Mouse (Mus musculus) left cerebral cortex, adult 6 months (tissue): ENCODE measurements around the gene Mdk. TPM values are rescaled to one million over a fixed set of nuclear protein-coding genes. Genes with fewer than 3 reads are reported as not detected.

Experiments used
- long read RNA-seq, 2 experiments: library from polyadenylated mRNA; unstranded; transcript quantifications; one replicate each; pipeline ENCODE4 v2.0.0; 2019 to 2020
- polyA plus RNA-seq: library from polyadenylated mRNA; unstranded; fragments of <200 nt; fragmentation: Nextera tagmentation; gene quantifications from 2 replicates; pipeline ENCODE4 v1.2.3, GENCODE M21; 2021

Gene Mdk
- 20.9 and 31.8 TPM in 2 replicates for polyA plus RNA-seq
- long read RNA-seq, experiment 1, partial matches to known transcripts = 1 of 12 reads
- long read RNA-seq, experiment 1, other reads (novel, unspliced or antisense) = 8 of 12 reads
- long read RNA-seq, experiment 2, transcript Mdk-202 (5 exons, 773 nt) = major isoform, 12 of 21 reads
- long read RNA-seq, experiment 2, partial matches to known transcripts = 8 of 21 reads
- long read RNA-seq, experiment 2, other reads (novel, unspliced or antisense) = 0 of 21 reads

DNA sequence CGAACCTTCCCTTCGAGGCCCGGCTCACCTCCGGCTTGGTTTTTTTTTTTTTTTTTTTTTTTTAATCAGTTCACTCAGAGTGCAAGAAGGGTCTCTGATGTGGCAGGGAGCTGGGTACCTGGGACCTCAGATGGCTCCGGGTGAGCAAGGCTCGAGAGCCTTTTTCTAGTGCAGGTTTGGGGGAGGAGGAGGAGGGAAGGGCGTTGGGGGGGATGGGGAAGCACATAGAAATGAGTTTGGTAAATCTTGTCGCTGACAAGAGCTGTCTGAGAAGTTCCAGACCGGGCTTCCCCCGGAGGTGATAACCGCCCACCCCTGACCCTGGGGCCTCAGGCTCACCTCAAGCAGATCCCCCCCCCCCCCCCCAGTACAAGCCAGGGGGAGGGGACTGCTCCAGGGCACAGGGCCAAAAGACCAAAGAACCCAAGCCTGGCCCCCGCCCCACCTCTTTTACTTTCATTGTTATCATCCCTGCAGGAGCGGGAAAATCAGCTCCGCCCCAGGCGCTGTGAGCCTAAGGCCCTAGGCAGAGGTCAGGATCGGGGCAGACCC is at the start of gene Mdk:
Mdk (minus strand) TSS at position 138 of the 552 bp plus-strand sequence.

DNA sequence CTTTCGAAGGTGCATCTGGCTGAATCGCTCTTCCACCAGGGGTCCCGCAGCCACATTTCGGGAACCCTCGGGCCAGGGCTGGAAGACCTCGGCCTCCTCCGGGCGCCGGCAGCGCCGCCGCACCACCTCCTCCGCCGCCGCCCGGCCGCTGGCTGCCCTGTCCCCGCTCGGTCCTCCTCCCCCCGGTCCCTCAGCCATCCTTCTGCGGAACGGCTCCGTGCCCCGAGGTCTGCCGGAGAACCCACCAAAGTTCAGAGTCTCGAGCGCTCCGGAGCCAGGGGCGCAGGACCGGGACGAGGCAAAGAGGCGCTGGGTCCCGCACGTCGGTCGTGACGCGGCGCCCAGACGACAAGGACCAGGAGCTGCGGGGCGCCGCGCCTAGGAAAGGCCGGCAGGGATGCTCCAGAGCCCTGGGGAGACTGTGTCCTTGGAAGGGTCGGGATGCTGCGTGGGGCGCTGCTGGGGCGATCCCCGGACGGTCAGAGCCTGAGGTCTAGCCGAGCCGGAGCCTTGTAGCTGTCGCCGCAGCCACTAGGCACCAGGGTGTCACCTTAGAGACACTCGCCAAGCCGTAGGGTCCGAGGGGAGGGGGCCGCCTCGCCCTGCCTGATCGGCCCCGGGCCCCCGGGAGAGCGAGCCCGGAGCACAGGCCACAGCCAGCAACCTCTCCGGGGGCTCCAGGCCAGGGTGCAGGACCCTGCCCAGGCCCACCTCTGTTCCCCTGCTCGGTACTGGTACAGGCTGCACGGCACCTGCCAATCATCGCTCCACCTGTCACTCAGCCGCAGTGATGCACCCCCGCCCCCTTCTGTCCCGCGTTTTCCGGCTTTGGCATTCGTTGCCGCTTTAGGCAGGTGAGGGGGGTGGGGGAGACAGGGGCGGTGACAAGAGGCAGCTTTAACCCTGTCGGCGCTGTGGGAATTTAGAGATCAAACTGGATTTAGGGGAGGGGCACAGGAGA is 43.8 kb upstream of the Mdk start, which contains the start of gene Dgkz:
Dgkz (minus strand) TSS at position 284 of the 961 bp plus-strand sequence.

DNA sequence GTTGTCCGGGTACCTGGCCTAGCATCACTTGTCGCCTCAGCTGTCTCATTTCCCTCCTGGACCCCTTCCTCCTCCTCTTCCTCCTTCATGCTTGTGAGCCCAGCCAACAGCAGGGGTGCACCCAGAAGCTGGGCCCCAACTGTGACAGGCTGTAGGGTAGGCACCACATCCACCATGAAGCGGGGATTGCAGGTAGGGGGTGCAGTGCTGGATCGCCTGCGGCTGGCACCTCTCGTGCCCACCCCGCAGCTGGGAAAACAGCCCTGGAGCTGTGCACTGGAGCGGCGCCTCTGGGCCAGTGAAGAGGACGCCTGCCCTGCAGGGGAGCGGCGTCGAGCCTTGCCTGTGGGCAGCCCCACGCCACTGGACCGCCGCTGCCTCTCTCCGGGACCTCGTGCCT is 13.4 kb upstream of the Mdk start, which contains the start of gene Gm9821:
Gm9821 (plus strand) TSS at position 221 of the 400 bp plus-strand sequence.

DNA sequence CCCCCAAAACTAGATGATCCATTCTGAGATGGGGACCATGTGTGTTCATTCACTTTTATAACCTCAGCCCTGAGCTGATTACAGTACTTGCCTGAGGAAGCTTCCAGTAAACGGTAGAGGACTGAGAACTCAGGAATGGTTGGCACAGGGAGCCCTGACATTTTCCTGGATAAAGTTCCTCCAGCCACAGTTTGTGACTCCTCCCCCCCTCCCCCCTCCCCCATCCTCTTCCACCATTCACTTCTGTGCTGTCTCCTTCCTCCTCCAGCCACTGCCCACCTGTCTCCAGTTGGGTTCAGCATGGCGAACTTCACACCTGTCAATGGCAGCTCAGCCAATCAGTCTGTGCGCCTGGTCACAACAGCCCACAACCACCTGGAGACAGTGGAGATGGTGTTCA is 5.1 kb downstream of the Mdk start, which contains the start of gene Chrm4:
Chrm4 (plus strand) TSS at position 301 of the 400 bp plus-strand sequence.

Other genes starting within 250 kb of the Mdk start
- 51.1 and 52.3 TPM in 2 replicates for gene Atg13, start 221.7 kb downstream of the Mdk start, polyA plus RNA-seq
- 9.6 and 9.7 TPM in 2 replicates for gene Harbi1, start 221.4 kb downstream of the Mdk start, polyA plus RNA-seq
- 5.9 and 8.7 TPM in 2 replicates for gene Ambra1, start 202.2 kb downstream of the Mdk start, polyA plus RNA-seq
- 3.6 and 7.0 TPM in 2 replicates for gene Chrm4, start 5.0 kb downstream of the Mdk start, polyA plus RNA-seq
- gene Gm9821, start 13.4 kb upstream of the Mdk start, polyA plus RNA-seq = 0.08 TPM in 1 of 2 replicates, not detected in the other
- 39.8 and 56.5 TPM in 2 replicates for gene Dgkz, start 43.6 kb upstream of the Mdk start, polyA plus RNA-seq
- gene Creb3l1, start 92.2 kb upstream of the Mdk start, polyA plus RNA-seq = 0.53 and 1.2 TPM in 2 replicates
- gene Phf21a, start 160.8 kb upstream of the Mdk start, polyA plus RNA-seq = 14.0 and 24.5 TPM in 2 replicates